In genomic region chr5:114356250-114356935, GRCm38 (mm10) we compare ENCODE assay signal across 8 mouse cellular contexts. TPM values are rescaled to one million over a fixed set of nuclear protein-coding genes. Genes with fewer than 3 reads are reported as not detected.
A peak's percentile ranks its signal among the peaks of the same experiment; 100 is the strongest.
DNase-seq lines count a peak whose midpoint lies in the region; ATAC-seq lines count a peak whose summit lies in the region.

No protein-coding gene starts in this region.

- peaks cover 22% of the 10 kb centered on the region for H3K4me1 ChIP-seq in lung, embryonic 15.5 days

- no peaks in the 10 kb centered on the region for H3K9me3 ChIP-seq in lung, embryonic 15.5 days

- H3K27ac ChIP-seq in lung, embryonic 15.5 days = peak overlapping the region; percentile 95

- peaks cover 15% of the 10 kb centered on the region for H3K36me3 ChIP-seq in lung, embryonic 15.5 days

- peak; percentile 93 for ATAC-seq in lung, embryonic 15.5 days (ENCODE audit: borderline replicate concordance, extremely low read depth, low FRiP score, low TSS enrichment)

- DNase-seq in ES-CJ7 (ENCODE audit: low read depth, low spot score) = peak; percentile 95
- DNase-seq in adrenal gland, postnatal 36 days = peak; percentile 72 to 85
- DNase-seq in forelimb bud, embryonic 11.5 days (ENCODE audit: low read depth, low spot score) = peak; percentile 85
- peak; percentile 89 for DNase-seq in heart, postnatal 4 days
- DNase-seq in layer of hippocampus, adult 9-10 months (ENCODE audit: low spot score) = peak; percentile 25
- peak; percentile 82 for DNase-seq in retina, postnatal 1 day
- DNase-seq in urinary bladder, postnatal 14 days (ENCODE audit: low spot score) = peak; percentile 89

- peak overlapping the region; percentile 42 for H3K4me2 ChIP-seq in lung, embryonic 15.5 days

- WGBS in lung, embryonic 15.5 days = 11% methylated on average over 7 of the region's 7 CpGs

- 0 out of 2 replicates have a peak overlapping the region, but pooled peaks have one; percentile 16 for H3K9ac ChIP-seq in lung, embryonic 15.5 days

- peak overlapping the region; percentile 21 for H3K4me3 ChIP-seq in lung, embryonic 15.5 days

- no peaks in the 10 kb centered on the region for H3K27me3 ChIP-seq in lung, embryonic 15.5 days

RNA-seq across cellular contexts. Expression of gene Kctd10, which starts 23.9 kb away (rescaled TPM):
- total RNA-seq in adrenal gland, postnatal 36 days (2021) = 10 to 100 TPM; 62.7 to 71.9 TPM
- total RNA-seq in heart, postnatal 4 days (2021) = 10 to 100 TPM; 76.1 to 80.1 TPM
- polyA plus RNA-seq in lung, embryonic 15.5 days (2015; fragmentation: Nextera tagmentation; extraction: Ambion mirVana) = 169 and 176 TPM in 2 replicates

RNA-seq across cellular contexts. Expression of gene Ube3b, which starts 24.0 kb away (rescaled TPM):
- 10 to 100 TPM; 60.3 to 79.0 TPM for total RNA-seq in adrenal gland, postnatal 36 days (2021)
- 10 to 100 TPM; 74.3 to 76.3 TPM for total RNA-seq in heart, postnatal 4 days (2021)
- 43.4 and 46.5 TPM in 2 replicates for polyA plus RNA-seq in lung, embryonic 15.5 days (2015; fragmentation: Nextera tagmentation; extraction: Ambion mirVana)

Comparison
In these comparisons a context has a peak if more than half of its experiments do, and no peak if none do; other contexts are left out.
1. Peak in every context shown above with its lines: DNase-seq, ATAC-seq, H3K4me3 ChIP-seq and H3K27ac ChIP-seq.
2. DNase-seq: peak in every context shown above with its lines; median percentile 95 in ES-CJ7; 89 in heart, postnatal 4 days; 89 in urinary bladder, postnatal 14 days; 85 in forelimb bud, embryonic 11.5 days; 82 in retina, postnatal 1 day; 78 in adrenal gland, postnatal 36 days; 25 in layer of hippocampus, adult 9-10 months.